Mouse (Mus musculus): ENCODE results near the gene Nup35. TPM values are rescaled to one million over a fixed set of nuclear protein-coding genes. Genes with fewer than 3 reads are reported as not detected.

Gene Nup35
- 58.1 and 64.6 TPM in 2 replicates for polyA plus RNA-seq (2016; fragmentation: Nextera tagmentation; extraction: Ambion mirVana)

- H3K4me2 ChIP-seq: peak within 1 kb of the TSS; percentile 70
- peak within 1 kb of the TSS; percentile 65 for H3K9ac ChIP-seq
- H3K9me3 ChIP-seq: no peaks in the 10 kb centered on the region
- peak; percentile 99 for ATAC-seq (ENCODE audit: low FRiP score)
- peak within 1 kb of the TSS; percentile 47 for H3K4me3 ChIP-seq (replicated peaks)
- H3K36me3 ChIP-seq (replicated peaks): no peaks in the 10 kb centered on the region; the same call in 1 of the 2 replicates
- H3K27me3 ChIP-seq: no peaks in the 10 kb centered on the region
- H3K4me1 ChIP-seq: peaks cover 7% of the 10 kb centered on the region
- H3K27ac ChIP-seq: peak within 1 kb of the TSS; percentile 59; the same call in 1 of the 2 replicates
- 3% methylated on average over 21 of the region's 21 CpGs for WGBS
Measured at GRCm38 (mm10) chr2:80616854-80617737, at the start of gene Nup35, which contains the start of gene Dusp19. Nup35 (plus strand) TSS chr2:80617236. Dusp19 (plus strand) TSS chr2:80617045.

GRCm38 (mm10) chr2:80567411-80567810 lies 49.6 kb upstream of the Nup35 start:
- Histone ChIP-seq H3K27me3 (no peaks in the 10 kb centered on the region), H3K4me1 (no peaks in the 10 kb centered on the region), H3K4me3 (replicated peaks) (no peak overlapping the region), H3K9ac (no peak overlapping the region), H3K9me3 (no peaks in the 10 kb centered on the region), H3K36me3 (replicated peaks) (no peaks in the 10 kb centered on the region), H3K4me2 (no peak overlapping the region), H3K27ac (no peak overlapping the region)
- WGBS: 88% methylated on average over 4 of the region's 4 CpGs
- no peak for ATAC-seq (ENCODE audit: low FRiP score)

- no peaks in the 10 kb centered on the region for H3K9me3 ChIP-seq
- H3K9ac ChIP-seq: no peak overlapping the region
- no peaks in the 10 kb centered on the region for H3K27me3 ChIP-seq
- H3K4me2 ChIP-seq: no peak overlapping the region
- H3K4me3 ChIP-seq (replicated peaks): no peak overlapping the region
- no peak overlapping the region for H3K27ac ChIP-seq
- WGBS: 83% methylated on average over 4 of the region's 4 CpGs
- H3K4me1 ChIP-seq: no peaks in the 10 kb centered on the region
- H3K36me3 ChIP-seq (replicated peaks): no peaks in the 10 kb centered on the region
- no peak for ATAC-seq (ENCODE audit: low FRiP score)
Measured at GRCm38 (mm10) chr2:80570656-80571055, 46.4 kb upstream of the Nup35 start.

- ATAC-seq (ENCODE audit: low FRiP score): no peak
- 93% methylated on average over 1 of the region's 1 CpGs for WGBS
- Histone ChIP-seq H3K27ac (no peak overlapping the region), H3K36me3 (replicated peaks) (no peaks in the 10 kb centered on the region), H3K9me3 (no peaks in the 10 kb centered on the region), H3K9ac (no peak overlapping the region), H3K4me1 (peaks cover 13% of the 10 kb centered on the region), H3K4me2 (no peak overlapping the region), H3K27me3 (no peaks in the 10 kb centered on the region), H3K4me3 (replicated peaks) (no peak overlapping the region)
Measured at GRCm38 (mm10) chr2:80577286-80577685, 39.8 kb upstream of the Nup35 start.

- H3K9ac ChIP-seq: peak overlapping the region; percentile 29; the same call in 1 of the 2 replicates
- H3K9me3 ChIP-seq: no peaks in the 10 kb centered on the region
- H3K4me3 ChIP-seq (replicated peaks): peak overlapping the region; percentile 89
- H3K4me1 ChIP-seq: peaks cover 13% of the 10 kb centered on the region
- H3K4me2 ChIP-seq: peak overlapping the region; percentile 63
- no peak for ATAC-seq (ENCODE audit: low FRiP score)
- H3K27me3 ChIP-seq: no peaks in the 10 kb centered on the region
- no peak overlapping the region for H3K27ac ChIP-seq
- 53% methylated on average over 6 of the region's 6 CpGs for WGBS
- H3K36me3 ChIP-seq (replicated peaks): no peaks in the 10 kb centered on the region
Measured at GRCm38 (mm10) chr2:80579253-80579891, 37.7 kb upstream of the Nup35 start.

- H3K27ac ChIP-seq: peak overlapping the region; percentile 98
- peak overlapping the region; percentile 97 for H3K9ac ChIP-seq
- no peaks in the 10 kb centered on the region for H3K9me3 ChIP-seq
- peak; percentile 76 for ATAC-seq (ENCODE audit: low FRiP score)
- peaks cover 13% of the 10 kb centered on the region for H3K4me1 ChIP-seq
- peak overlapping the region; percentile 63 for H3K4me2 ChIP-seq
- H3K4me3 ChIP-seq (replicated peaks): peak overlapping the region; percentile 89
- WGBS: under 1% methylated on average over 50 of the region's 65 CpGs
- H3K36me3 ChIP-seq (replicated peaks): no peaks in the 10 kb centered on the region
- no peaks in the 10 kb centered on the region for H3K27me3 ChIP-seq
Measured at GRCm38 (mm10) chr2:80580311-80580961, 36.6 kb upstream of the Nup35 start.

GRCm38 (mm10) chr2:80581043-80581711 lies 35.9 kb upstream of the Nup35 start, which contains the start of gene Nckap1:
Nckap1 (minus strand) TSS chr2:80581380.
- no peaks in the 10 kb centered on the region for H3K9me3 ChIP-seq
- peak; percentile 95 for ATAC-seq (ENCODE audit: low FRiP score)
- 0% methylated on average over 69 of the region's 88 CpGs for WGBS
- H3K9ac ChIP-seq: peak within 1 kb of the TSS; percentile 97
- H3K4me2 ChIP-seq: peak within 1 kb of the TSS; percentile 63
- H3K4me3 ChIP-seq (replicated peaks): peak within 1 kb of the TSS; percentile 89
- H3K27ac ChIP-seq: peak within 1 kb of the TSS; percentile 98
- peaks cover 13% of the 10 kb centered on the region for H3K4me1 ChIP-seq
- no peaks in the 10 kb centered on the region for H3K36me3 ChIP-seq (replicated peaks)
- H3K27me3 ChIP-seq: no peaks in the 10 kb centered on the region

- 67% methylated on average over 3 of the region's 3 CpGs for WGBS
- no peak overlapping the region for H3K9ac ChIP-seq
Measured at GRCm38 (mm10) chr2:80582356-80582755, 34.7 kb upstream of the Nup35 start.

GRCm38 (mm10) chr2:80594215-80594918 lies 22.7 kb upstream of the Nup35 start:
- Histone ChIP-seq H3K4me1 (no peaks in the 10 kb centered on the region), H3K27me3 (no peaks in the 10 kb centered on the region), H3K9me3 (no peaks in the 10 kb centered on the region), H3K4me2 (no peak overlapping the region), H3K36me3 (replicated peaks) (no peaks in the 10 kb centered on the region), H3K4me3 (replicated peaks) (no peak overlapping the region), H3K27ac (no peak overlapping the region), H3K9ac (no peak overlapping the region)
- ATAC-seq (ENCODE audit: low FRiP score): no peak
- 85% methylated on average over 4 of the region's 4 CpGs for WGBS

More at GRCm38 (mm10) chr2:80582356-80582755, 34.7 kb upstream of the Nup35 start:
- H3K4me2 ChIP-seq: no peak overlapping the region
- no peaks in the 10 kb centered on the region for H3K9me3 ChIP-seq
- H3K27ac ChIP-seq: no peak overlapping the region
- no peaks in the 10 kb centered on the region for H3K36me3 ChIP-seq (replicated peaks)
- no peaks in the 10 kb centered on the region for H3K27me3 ChIP-seq
- H3K4me1 ChIP-seq: peaks cover 13% of the 10 kb centered on the region
- H3K4me3 ChIP-seq (replicated peaks): no peak overlapping the region
- no peak for ATAC-seq (ENCODE audit: low FRiP score)

GRCm38 (mm10) chr2:80596960-80597359 lies 20.1 kb upstream of the Nup35 start:
- Histone ChIP-seq H3K4me3 (replicated peaks) (no peak overlapping the region), H3K9ac (no peak overlapping the region), H3K27ac (no peak overlapping the region), H3K4me1 (no peaks in the 10 kb centered on the region), H3K4me2 (no peak overlapping the region), H3K9me3 (no peaks in the 10 kb centered on the region), H3K36me3 (replicated peaks) (no peaks in the 10 kb centered on the region), H3K27me3 (no peaks in the 10 kb centered on the region)
- no peak for ATAC-seq (ENCODE audit: low FRiP score)
- WGBS: 80% methylated on average over 5 of the region's 5 CpGs

GRCm38 (mm10) chr2:80599850-80600249 lies 17.2 kb upstream of the Nup35 start:
- no peak overlapping the region for H3K9ac ChIP-seq
- H3K27me3 ChIP-seq: no peaks in the 10 kb centered on the region
- no peaks in the 10 kb centered on the region for H3K9me3 ChIP-seq
- WGBS: 94% methylated on average over 3 of the region's 3 CpGs
- ATAC-seq (ENCODE audit: low FRiP score): no peak
- no peaks in the 10 kb centered on the region for H3K36me3 ChIP-seq (replicated peaks)
- no peak overlapping the region for H3K27ac ChIP-seq
- no peak overlapping the region for H3K4me2 ChIP-seq
- no peak overlapping the region for H3K4me3 ChIP-seq (replicated peaks)
- H3K4me1 ChIP-seq: no peaks in the 10 kb centered on the region

Measured in forebrain, embryonic 12.5 days (tissue).